Mouse (Mus musculus) liver, embryonic 14 days (tissue): Measurements from ENCODE around the gene Tnpo3. TPM values are rescaled to one million over a fixed set of nuclear protein-coding genes. Genes with fewer than 3 reads are reported as not detected.

Experiments used
- polyA plus RNA-seq: library from polyadenylated mRNA; depleted of rRNA; stranded (reverse); fragments of >200 nt; gene quantifications from 2 replicates; pipeline ENCODE4 v1.2.3, GENCODE M21; 2012; rRNA removed

The Tnpo3 gene
- 26.4 and 30.5 TPM in 2 replicates for polyA plus RNA-seq

GRCm38 (mm10) chr6:29609111-29610019 lies at the start of gene Tnpo3:
Tnpo3 (minus strand) TSS chr6:29609887.

DNA sequence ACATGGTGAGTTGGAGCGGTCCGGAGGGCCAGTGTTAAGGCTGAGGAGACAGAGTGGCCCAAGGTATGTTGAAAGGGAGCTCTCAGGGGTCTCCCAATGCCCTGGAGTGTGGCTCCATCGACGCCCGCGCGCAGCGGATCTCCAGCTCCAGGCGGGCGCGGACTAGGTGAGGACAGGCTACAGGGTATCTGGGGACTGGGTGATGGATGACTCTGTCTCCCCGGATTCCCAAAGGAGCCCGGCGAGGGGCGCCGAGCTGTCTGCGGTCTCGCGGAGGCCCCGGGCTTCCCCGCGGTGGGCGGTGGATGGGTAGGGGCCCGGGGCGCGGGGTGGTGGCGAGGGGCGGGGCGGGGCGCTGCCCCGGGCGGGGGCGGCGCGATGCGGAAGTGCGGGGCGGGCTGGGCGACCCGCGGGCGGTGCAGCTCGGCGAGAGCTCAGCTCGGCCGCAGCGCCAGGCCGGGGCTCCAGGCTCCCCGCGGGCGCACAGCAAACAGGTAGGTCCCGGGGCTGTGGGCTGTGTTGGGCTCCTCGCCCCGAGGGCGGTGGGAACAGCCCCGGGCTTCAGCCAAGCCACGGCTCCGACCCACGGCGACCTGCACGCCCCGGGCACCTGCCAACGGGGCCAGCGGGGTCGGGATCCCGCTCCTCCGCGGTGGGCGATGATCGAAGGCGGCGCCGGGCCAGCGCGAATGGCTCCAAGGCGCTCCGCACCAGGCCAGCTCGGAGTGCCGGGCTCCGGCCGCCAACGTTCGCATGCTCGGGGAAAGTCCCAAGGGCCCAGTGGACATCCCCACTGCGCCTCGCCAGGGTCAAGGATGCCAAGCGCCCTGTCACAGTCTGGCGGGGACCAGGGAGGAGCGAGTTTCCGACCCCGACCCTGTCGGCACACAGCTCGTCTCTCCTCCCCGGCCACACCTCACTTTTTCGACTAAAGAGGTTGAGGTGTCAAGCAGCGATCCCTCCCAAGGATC lies 83.1 kb downstream of the Tnpo3 start, which contains the start of gene Irf5:
TSS of gene Irf5 (plus strand) at position 345 of the 971 bp plus-strand sequence.

GRCm38 (mm10) chr6:29507447-29508309 lies 102.0 kb downstream of the Tnpo3 start, which contains the start of gene Kcp:
Kcp (minus strand) TSS chr6:29507952.

Other genes starting within 250 kb of the Tnpo3 start
- not detected in 2 replicates for gene Opn1sw, start 221.4 kb downstream of the Tnpo3 start, polyA plus RNA-seq
- gene Ccdc136, start 213.6 kb downstream of the Tnpo3 start, polyA plus RNA-seq: 0.22 and 0.26 TPM in 2 replicates
- 0.24 and 0.70 TPM in 2 replicates for gene Flnc, start 176.6 kb downstream of the Tnpo3 start, polyA plus RNA-seq
- gene Atp6v1f, start 142.2 kb downstream of the Tnpo3 start, polyA plus RNA-seq: 105 and 114 TPM in 2 replicates
- gene Atp6v1fnb, start 138.4 kb downstream of the Tnpo3 start, polyA plus RNA-seq: 0.07 TPM in 1 of 2 replicates, not detected in the other
- 1.8 and 1.9 TPM in 2 replicates for gene Kcp, start 101.9 kb downstream of the Tnpo3 start, polyA plus RNA-seq
- gene Irf5, start 83.3 kb downstream of the Tnpo3 start, polyA plus RNA-seq: 4.6 and 6.2 TPM in 2 replicates
- gene Tspan33, start 84.3 kb upstream of the Tnpo3 start, polyA plus RNA-seq: 86.8 and 114 TPM in 2 replicates
- 4.4 and 4.7 TPM in 2 replicates for gene Smo, start 125.6 kb upstream of the Tnpo3 start, polyA plus RNA-seq
- 5.1 and 5.8 TPM in 2 replicates for gene Ahcyl2, start 158.1 kb upstream of the Tnpo3 start, polyA plus RNA-seq